Mouse (Mus musculus): Measurements from ENCODE around the gene Fchsd2. TPM values are rescaled to one million over a fixed set of nuclear protein-coding genes. Genes with fewer than 3 reads are reported as not detected.

The Fchsd2 gene
- polyA plus RNA-seq, 1 experiment from 2014 or later = 22.1 TPM

DNA sequence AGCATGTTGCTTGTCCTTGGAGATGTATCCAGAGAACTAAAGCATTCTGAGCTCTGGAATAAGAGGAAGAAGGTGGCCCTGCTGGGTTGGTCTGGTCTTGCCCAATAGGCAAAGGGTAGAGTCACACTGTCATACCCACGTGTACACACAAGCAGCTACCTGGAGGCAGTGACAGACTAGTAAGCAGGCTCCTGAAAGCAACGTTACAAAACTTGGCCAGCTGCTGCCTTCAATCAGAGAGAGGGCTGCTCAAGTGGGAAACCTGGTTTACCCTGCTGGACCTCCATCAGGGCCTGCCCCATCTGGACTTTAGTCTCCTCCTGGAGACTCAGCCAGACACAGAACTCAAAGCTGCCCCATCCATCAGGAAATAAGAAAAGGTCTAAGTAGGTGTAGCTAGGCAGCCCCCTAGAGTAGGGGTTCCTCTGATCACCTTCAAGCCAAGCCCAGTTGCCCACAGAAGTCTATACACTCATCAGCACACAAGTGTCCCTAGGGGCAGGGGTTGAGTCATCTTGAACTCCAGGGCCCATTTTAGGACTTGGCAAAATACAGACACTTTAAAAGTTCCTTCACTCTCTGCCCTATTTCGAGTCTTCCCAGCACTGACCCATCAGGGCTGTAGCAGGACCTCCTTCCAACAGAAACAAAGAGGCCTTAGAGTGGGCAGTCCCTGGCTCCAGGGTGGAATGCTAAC, 25.9 kb upstream of the Fchsd2 start:
- no peak for ATAC-seq (ENCODE audit: insufficient number of reproducible peaks, low FRiP score, low TSS enrichment, low read depth)
- Histone ChIP-seq H3K27ac (replicated peaks; ENCODE audit: low read depth, low read length) (no peak overlapping the region), H3K4me3 (ENCODE audit: low read depth, low read length) (no peak overlapping the region), H3K9ac (ENCODE audit: low read length) (no peak overlapping the region), H3K9me3 (ENCODE audit: control insufficient read depth, low read length) (no peaks in the 10 kb centered on the region; the same call in 1 of the 2 replicates), H3K27me3 (ENCODE audit: control insufficient read depth, insufficient read depth, low read length) (no peaks in the 10 kb centered on the region), H3K36me3 (ENCODE audit: control insufficient read depth, insufficient read depth, low read length) (no peaks in the 10 kb centered on the region), H3K4me1 (ENCODE audit: control insufficient read depth, insufficient read depth, low read length) (no peaks in the 10 kb centered on the region), H3K4me2 (ENCODE audit: low read depth, severe bottlenecking) (no peak overlapping the region)
- no peak for DNase-seq (ENCODE audit: low spot score)
- 73% methylated on average over 3 of the region's 3 CpGs for WGBS

DNA sequence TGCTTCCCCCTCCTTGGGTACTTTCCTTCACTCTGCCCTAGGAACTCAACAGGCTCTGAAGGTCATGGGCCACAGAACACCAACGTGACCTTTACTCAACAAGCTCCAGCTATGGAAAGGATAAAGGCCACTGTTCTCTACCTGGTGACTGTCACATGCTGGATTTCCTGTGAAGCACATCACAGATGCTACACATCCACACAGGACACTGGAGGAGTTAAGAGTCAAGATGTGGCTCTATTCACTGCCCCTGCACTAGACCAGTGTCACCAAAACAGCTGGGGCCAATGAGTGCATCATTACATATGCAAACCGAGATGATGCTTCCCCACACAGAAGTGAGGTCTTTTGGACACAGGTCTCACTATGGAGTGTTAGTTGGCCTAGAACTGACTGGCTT, 25.1 kb upstream of the Fchsd2 start:
- 79% methylated on average over 2 of the region's 2 CpGs for WGBS
- Histone ChIP-seq H3K36me3 (ENCODE audit: control insufficient read depth, insufficient read depth, low read length) (no peaks in the 10 kb centered on the region), H3K27me3 (ENCODE audit: control insufficient read depth, insufficient read depth, low read length) (no peaks in the 10 kb centered on the region), H3K27ac (replicated peaks; ENCODE audit: low read depth, low read length) (no peak overlapping the region), H3K4me3 (ENCODE audit: low read depth, low read length) (no peak overlapping the region), H3K9ac (ENCODE audit: low read length) (no peak overlapping the region), H3K4me1 (ENCODE audit: control insufficient read depth, insufficient read depth, low read length) (no peaks in the 10 kb centered on the region), H3K9me3 (ENCODE audit: control insufficient read depth, low read length) (no peaks in the 10 kb centered on the region; the same call in 1 of the 2 replicates), H3K4me2 (ENCODE audit: low read depth, severe bottlenecking) (no peak overlapping the region)
- ATAC-seq (ENCODE audit: insufficient number of reproducible peaks, low FRiP score, low TSS enrichment, low read depth) (no peak), DNase-seq (ENCODE audit: low spot score) (no peak)

- Histone ChIP-seq H3K4me2 (ENCODE audit: low read depth, severe bottlenecking) (no peak overlapping the region), H3K4me3 (ENCODE audit: low read depth, low read length) (no peak overlapping the region), H3K9me3 (ENCODE audit: control insufficient read depth, low read length) (no peaks in the 10 kb centered on the region; the same call in 1 of the 2 replicates), H3K4me1 (ENCODE audit: control insufficient read depth, insufficient read depth, low read length) (no peaks in the 10 kb centered on the region), H3K36me3 (ENCODE audit: control insufficient read depth, insufficient read depth, low read length) (no peaks in the 10 kb centered on the region), H3K27me3 (ENCODE audit: control insufficient read depth, insufficient read depth, low read length) (no peaks in the 10 kb centered on the region), H3K9ac (ENCODE audit: low read length) (no peak overlapping the region), H3K27ac (replicated peaks; ENCODE audit: low read depth, low read length) (no peak overlapping the region)
- no peak for DNase-seq (ENCODE audit: low spot score)
- no peak for ATAC-seq (ENCODE audit: insufficient number of reproducible peaks, low FRiP score, low TSS enrichment, low read depth)
- 82% methylated on average over 6 of the region's 6 CpGs for WGBS
These were observed 23.4 kb upstream of the Fchsd2 start for GRCm38 (mm10) chr7:101069271-101069670.

DNA sequence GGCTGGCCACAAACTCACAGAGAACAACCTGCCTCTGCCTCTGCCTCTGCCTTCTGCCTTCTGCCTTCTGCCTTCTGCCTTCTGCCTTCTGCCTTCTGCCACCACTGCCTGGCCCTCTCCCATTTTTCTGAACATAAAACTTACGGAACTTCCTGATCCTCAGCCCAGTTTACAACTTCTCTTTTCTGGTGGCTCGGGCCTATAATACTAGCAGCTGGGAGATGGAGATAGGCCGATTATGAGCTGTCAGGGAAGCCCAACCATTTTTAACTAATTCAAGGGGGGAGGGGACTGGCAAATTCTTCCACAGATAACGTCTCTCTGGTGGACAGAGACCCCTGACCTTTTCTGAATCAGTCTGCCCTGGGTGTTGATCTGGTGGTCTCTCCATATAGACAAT, 22.3 kb upstream of the Fchsd2 start:
- H3K36me3 ChIP-seq (ENCODE audit: control insufficient read depth, insufficient read depth, low read length) = no peaks in the 10 kb centered on the region
- H3K27me3 ChIP-seq (ENCODE audit: control insufficient read depth, insufficient read depth, low read length) = no peaks in the 10 kb centered on the region
- no peaks in the 10 kb centered on the region for H3K9me3 ChIP-seq (ENCODE audit: control insufficient read depth, low read length)
- no peaks in the 10 kb centered on the region for H3K4me1 ChIP-seq (ENCODE audit: control insufficient read depth, insufficient read depth, low read length)
- H3K4me2 ChIP-seq (ENCODE audit: low read depth, severe bottlenecking) = no peak overlapping the region
- H3K4me3 ChIP-seq (ENCODE audit: low read depth, low read length) = no peak overlapping the region
- DNase-seq (ENCODE audit: low spot score) = no peak
- no peak overlapping the region for H3K27ac ChIP-seq (replicated peaks; ENCODE audit: low read depth, low read length)
- H3K9ac ChIP-seq (ENCODE audit: low read length) = no peak overlapping the region
- 42% methylated on average over 4 of the region's 4 CpGs for WGBS
- no peak for ATAC-seq (ENCODE audit: insufficient number of reproducible peaks, low FRiP score, low TSS enrichment, low read depth)

DNA sequence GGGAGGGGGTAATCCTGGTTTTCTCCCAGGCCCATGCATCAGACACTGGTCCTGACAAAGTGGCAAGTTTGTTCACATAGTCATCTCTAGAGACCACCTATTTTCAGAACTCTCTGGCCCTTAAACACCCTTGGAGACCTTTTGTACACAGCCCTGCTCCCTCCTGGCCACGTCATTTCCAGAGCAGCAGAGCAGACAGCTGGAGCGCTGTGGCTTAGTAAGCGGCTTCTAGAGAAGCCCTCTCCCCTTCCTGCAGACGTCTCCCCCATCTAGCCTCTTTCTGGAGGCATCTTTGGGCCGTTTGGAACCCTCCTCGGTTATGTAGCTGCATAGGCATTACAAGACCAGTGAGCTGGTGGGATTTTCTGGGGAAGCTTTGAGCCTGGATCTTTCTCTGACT, 21.6 kb upstream of the Fchsd2 start:
- WGBS = 60% methylated on average over 6 of the region's 6 CpGs
- H3K36me3 ChIP-seq (ENCODE audit: control insufficient read depth, insufficient read depth, low read length) = no peaks in the 10 kb centered on the region
- H3K9ac ChIP-seq (ENCODE audit: low read length) = no peak overlapping the region
- no peak overlapping the region for H3K4me3 ChIP-seq (ENCODE audit: low read depth, low read length)
- DNase-seq (ENCODE audit: low spot score) (no peak), ATAC-seq (ENCODE audit: insufficient number of reproducible peaks, low FRiP score, low TSS enrichment, low read depth) (no peak)
- H3K4me2 ChIP-seq (ENCODE audit: low read depth, severe bottlenecking) = no peak overlapping the region
- H3K27me3 ChIP-seq (ENCODE audit: control insufficient read depth, insufficient read depth, low read length) = no peaks in the 10 kb centered on the region
- no peaks in the 10 kb centered on the region for H3K9me3 ChIP-seq (ENCODE audit: control insufficient read depth, low read length)
- no peaks in the 10 kb centered on the region for H3K4me1 ChIP-seq (ENCODE audit: control insufficient read depth, insufficient read depth, low read length)
- no peak overlapping the region for H3K27ac ChIP-seq (replicated peaks; ENCODE audit: low read depth, low read length)

DNA sequence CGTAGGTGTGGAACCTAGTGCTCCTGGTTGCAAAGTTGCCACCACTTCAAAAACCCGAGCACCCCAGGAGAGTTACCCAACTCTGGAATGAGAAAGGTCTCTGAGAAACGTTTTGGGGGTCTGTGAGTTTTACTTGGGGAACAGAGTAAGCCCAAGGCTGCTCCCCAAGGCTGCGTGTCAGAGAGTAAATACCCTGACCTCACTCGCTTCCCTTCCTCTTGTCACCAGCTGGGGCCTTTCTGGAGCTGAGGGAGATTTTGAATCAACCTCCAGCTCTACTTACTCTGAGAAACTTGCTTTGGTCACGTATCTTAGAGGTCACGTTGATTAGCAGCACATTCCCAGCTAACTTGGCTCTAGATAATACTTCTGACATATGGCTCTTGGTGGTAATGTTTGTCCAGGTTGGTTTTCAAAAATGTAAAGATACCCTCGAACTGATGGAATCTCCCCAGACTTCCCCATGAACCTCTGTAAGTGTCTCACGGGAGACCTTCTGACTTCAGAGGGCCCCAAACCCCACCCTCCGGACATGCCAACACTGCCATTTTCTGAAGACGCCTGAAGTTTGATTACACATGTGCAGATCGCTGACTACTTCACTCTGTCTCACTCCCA, 20.4 kb upstream of the Fchsd2 start:
- no peak for ATAC-seq (ENCODE audit: insufficient number of reproducible peaks, low FRiP score, low TSS enrichment, low read depth)
- 82% methylated on average over 12 of the region's 12 CpGs for WGBS
- Histone ChIP-seq H3K4me2 (ENCODE audit: low read depth, severe bottlenecking) (no peak overlapping the region), H3K9ac (ENCODE audit: low read length) (no peak overlapping the region), H3K36me3 (ENCODE audit: control insufficient read depth, insufficient read depth, low read length) (no peaks in the 10 kb centered on the region), H3K4me1 (ENCODE audit: control insufficient read depth, insufficient read depth, low read length) (no peaks in the 10 kb centered on the region), H3K9me3 (ENCODE audit: control insufficient read depth, low read length) (no peaks in the 10 kb centered on the region), H3K4me3 (ENCODE audit: low read depth, low read length) (no peak overlapping the region), H3K27ac (replicated peaks; ENCODE audit: low read depth, low read length) (no peak overlapping the region), H3K27me3 (ENCODE audit: control insufficient read depth, insufficient read depth, low read length) (no peaks in the 10 kb centered on the region)
- DNase-seq (ENCODE audit: low spot score) = no peak

GRCm38 (mm10) chr7:101074170-101074767, 18.4 kb upstream of the Fchsd2 start:
- ATAC-seq (ENCODE audit: insufficient number of reproducible peaks, low FRiP score, low TSS enrichment, low read depth) (no peak), DNase-seq (ENCODE audit: low spot score) (no peak)
- Histone ChIP-seq H3K27ac (replicated peaks; ENCODE audit: low read depth, low read length) (no peak overlapping the region), H3K27me3 (ENCODE audit: control insufficient read depth, insufficient read depth, low read length) (no peaks in the 10 kb centered on the region), H3K9ac (ENCODE audit: low read length) (no peak overlapping the region), H3K9me3 (ENCODE audit: control insufficient read depth, low read length) (no peaks in the 10 kb centered on the region), H3K4me2 (ENCODE audit: low read depth, severe bottlenecking) (no peak overlapping the region), H3K4me3 (ENCODE audit: low read depth, low read length) (no peak overlapping the region), H3K36me3 (ENCODE audit: control insufficient read depth, insufficient read depth, low read length) (no peaks in the 10 kb centered on the region), H3K4me1 (ENCODE audit: control insufficient read depth, insufficient read depth, low read length) (no peaks in the 10 kb centered on the region)
- WGBS = 56% methylated on average over 8 of the region's 8 CpGs

- no peaks in the 10 kb centered on the region for H3K4me1 ChIP-seq (ENCODE audit: control insufficient read depth, insufficient read depth, low read length)
- no peaks in the 10 kb centered on the region for H3K27me3 ChIP-seq (ENCODE audit: control insufficient read depth, insufficient read depth, low read length)
- H3K4me2 ChIP-seq (ENCODE audit: low read depth, severe bottlenecking) = no peak overlapping the region
- H3K27ac ChIP-seq (replicated peaks; ENCODE audit: low read depth, low read length) = no peak overlapping the region
- H3K9ac ChIP-seq (ENCODE audit: low read length) = no peak overlapping the region
- DNase-seq (ENCODE audit: low spot score) = no peak
- H3K4me3 ChIP-seq (ENCODE audit: low read depth, low read length) = no peak overlapping the region
- 72% methylated on average over 9 of the region's 9 CpGs for WGBS
- H3K9me3 ChIP-seq (ENCODE audit: control insufficient read depth, low read length) = no peaks in the 10 kb centered on the region
- ATAC-seq (ENCODE audit: insufficient number of reproducible peaks, low FRiP score, low TSS enrichment, low read depth) = no peak
- no peaks in the 10 kb centered on the region for H3K36me3 ChIP-seq (ENCODE audit: control insufficient read depth, insufficient read depth, low read length)
These were observed 9.0 kb upstream of the Fchsd2 start for GRCm38 (mm10) chr7:101083562-101084166.
